Mouse (Mus musculus) neural tube, embryonic 11.5 days (tissue): ENCODE measurements around the gene Prlr. TPM values are rescaled to one million over a fixed set of nuclear protein-coding genes. Genes with fewer than 3 reads are reported as not detected.

Experiments used
- ATAC-seq: fragments of 200-750 bp; cut with Nextera tagmentation; 2 replicates; pipeline ENCODE4 v1.8.0; 2017; ENCODE audit warnings: moderate number of reproducible peaks, mild to moderate bottlenecking, moderate TSS enrichment, moderate library complexity; ENCODE audit not compliant: insufficient read depth, low FRiP score, low TSS enrichment
- DNase-seq: peaks from one replicate; pipeline ENCODE4 v3.0.0-alpha.2; 2015; ENCODE audit warnings: low spot score
- H3K27ac ChIP-seq: fragments of 300-500 bp; sonication (generic); 2 replicates; pipeline ENCODE4 v1.5.1; 2014; ENCODE audit warnings: low read depth, mild to moderate bottlenecking, low read length
- H3K27me3 ChIP-seq: fragments of 300-500 bp; sonication (generic); 2 replicates; pipeline ENCODE4 v1.6.1; 2014; ENCODE audit warnings: mild to moderate bottlenecking, low read length, mixed read lengths; ENCODE audit not compliant: control insufficient read depth, insufficient read depth
- H3K36me3 ChIP-seq: fragments of 300-500 bp; sonication (generic); 2 replicates; pipeline ENCODE4 v1.6.1; 2014; ENCODE audit warnings: mild to moderate bottlenecking, low read length, moderate library complexity, mixed read lengths; ENCODE audit not compliant: control insufficient read depth, insufficient read depth
- H3K4me1 ChIP-seq: fragments of 300-500 bp; sonication (generic); 2 replicates; pipeline ENCODE4 v1.6.1; 2014; ENCODE audit warnings: low read length, mixed read lengths; ENCODE audit not compliant: control insufficient read depth, insufficient read depth
- H3K4me2 ChIP-seq: fragments of 300-500 bp; sonication (generic); 2 replicates; pipeline ENCODE4 v1.6.1; 2014; ENCODE audit warnings: low read depth, mild to moderate bottlenecking, moderate library complexity
- H3K4me3 ChIP-seq: fragments of 300-500 bp; sonication (generic); 2 replicates; pipeline ENCODE4 v1.5.1; 2014; ENCODE audit warnings: low read depth, low read length
- H3K9ac ChIP-seq: fragments of 300-500 bp; sonication (generic); 2 replicates; pipeline ENCODE4 v1.6.1; 2014; ENCODE audit warnings: mild to moderate bottlenecking, low read length
- H3K9me3 ChIP-seq: fragments of 300-500 bp; sonication (generic); 2 replicates; pipeline ENCODE4 v1.6.1; 2016; ENCODE audit warnings: low read length; ENCODE audit not compliant: control insufficient read depth
- WGBS: fragments of 180-500 bp; shearing (Covaris S2); extraction: QIAGEN DNeasy Blood & Tissue Kit; methylation state at CpG from one replicate; pipeline ENCODE4 v1.1.7; 2014; 5-methylcytosine and 5-hydroxymethylcytosine counted together
- polyA plus RNA-seq: library from polyadenylated mRNA; unstranded; fragments of >200 nt; fragmentation: Nextera tagmentation; extraction: Ambion mirVana; gene quantifications from 2 replicates; pipeline ENCODE4 v1.2.1, GENCODE M21; 2014

Prlr gene
- polyA plus RNA-seq, 1 experiment from 2014 or later, result 0.25 TPM

DNA sequence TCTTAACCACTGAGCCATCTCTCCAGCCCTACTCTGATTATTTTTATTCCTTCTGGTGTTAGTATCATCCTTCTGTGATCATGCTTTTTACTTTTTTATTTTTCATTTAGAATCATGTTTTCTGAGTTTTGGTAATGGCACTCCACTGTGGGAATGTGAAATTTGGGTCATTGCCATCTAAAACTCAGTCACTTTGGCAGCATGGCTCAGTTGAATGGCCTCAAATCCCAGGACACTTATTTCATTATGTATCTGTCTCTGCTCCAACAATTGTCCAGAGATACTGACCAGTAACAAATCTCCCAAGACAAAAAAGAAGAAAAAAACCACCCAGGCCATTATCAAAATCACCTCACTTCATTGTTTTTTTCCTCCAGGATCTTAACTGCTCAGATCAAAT is 65.2 kb downstream of the Prlr start:
- no peak overlapping the region for H3K27ac ChIP-seq
- no peak overlapping the region for H3K4me2 ChIP-seq
- ATAC-seq, result no peak
- H3K27me3 ChIP-seq, result no peaks in the 10 kb centered on the region
- H3K36me3 ChIP-seq, result no peaks in the 10 kb centered on the region
- no peaks in the 10 kb centered on the region for H3K9me3 ChIP-seq
- H3K4me3 ChIP-seq, result no peak overlapping the region
- H3K9ac ChIP-seq, result no peak overlapping the region
- no peak for DNase-seq
- no peaks in the 10 kb centered on the region for H3K4me1 ChIP-seq

DNA sequence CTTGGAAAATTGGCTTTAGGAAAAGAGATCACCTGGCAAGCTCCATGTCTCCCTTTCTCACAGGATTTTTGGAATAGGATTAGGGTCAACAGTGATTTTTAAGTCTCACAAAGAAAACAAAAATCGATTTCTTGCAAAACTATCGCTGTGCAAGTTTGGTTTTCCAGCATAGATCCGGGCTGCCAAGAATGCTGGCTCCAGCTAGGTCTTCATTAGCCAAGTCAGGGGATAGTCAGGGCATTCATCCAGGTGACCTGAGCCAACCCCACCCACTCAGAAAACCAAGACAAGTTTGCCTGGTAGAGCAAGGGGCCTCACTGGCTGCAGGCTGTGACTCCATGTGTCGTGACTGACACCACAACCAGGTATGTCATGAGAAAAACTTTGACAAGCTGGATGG is 72.2 kb downstream of the Prlr start:
- WGBS, result 90% methylated on average over 4 of the region's 4 CpGs
- H3K4me1 ChIP-seq, result no peaks in the 10 kb centered on the region
- H3K9me3 ChIP-seq, result no peaks in the 10 kb centered on the region
- no peak for ATAC-seq
- no peak overlapping the region for H3K4me3 ChIP-seq
- H3K27me3 ChIP-seq, result no peaks in the 10 kb centered on the region
- no peak overlapping the region for H3K4me2 ChIP-seq
- no peak for DNase-seq
- no peak overlapping the region for H3K27ac ChIP-seq
- no peaks in the 10 kb centered on the region for H3K36me3 ChIP-seq
- H3K9ac ChIP-seq, result no peak overlapping the region

DNA sequence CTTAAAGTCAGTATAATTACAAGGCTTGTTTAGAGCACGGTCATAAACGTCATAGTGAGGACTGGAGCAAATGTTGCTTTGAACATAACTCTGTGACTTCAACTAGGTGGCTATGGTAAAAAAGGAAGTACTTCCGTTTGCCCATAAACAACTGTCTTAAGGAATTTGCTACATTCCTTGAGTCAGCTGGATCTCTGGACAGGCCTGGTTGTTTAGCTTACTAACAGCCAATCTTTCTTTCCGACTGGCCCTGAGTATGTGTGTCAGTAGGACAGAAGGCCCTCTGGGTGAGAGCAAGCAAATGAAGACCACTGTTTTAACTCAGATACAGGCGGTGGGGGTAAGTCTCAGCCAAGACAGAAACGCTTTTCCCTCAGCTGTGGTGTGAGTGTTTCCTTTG is 73.7 kb downstream of the Prlr start:
- no peak for ATAC-seq
- H3K36me3 ChIP-seq, result no peaks in the 10 kb centered on the region
- H3K4me1 ChIP-seq, result no peaks in the 10 kb centered on the region
- no peaks in the 10 kb centered on the region for H3K9me3 ChIP-seq
- H3K27ac ChIP-seq, result no peak overlapping the region
- no peak overlapping the region for H3K9ac ChIP-seq
- DNase-seq, result no peak
- H3K27me3 ChIP-seq, result no peaks in the 10 kb centered on the region
- no peak overlapping the region for H3K4me3 ChIP-seq
- H3K4me2 ChIP-seq, result no peak overlapping the region
- WGBS, result 78% methylated on average over 6 of the region's 6 CpGs

DNA sequence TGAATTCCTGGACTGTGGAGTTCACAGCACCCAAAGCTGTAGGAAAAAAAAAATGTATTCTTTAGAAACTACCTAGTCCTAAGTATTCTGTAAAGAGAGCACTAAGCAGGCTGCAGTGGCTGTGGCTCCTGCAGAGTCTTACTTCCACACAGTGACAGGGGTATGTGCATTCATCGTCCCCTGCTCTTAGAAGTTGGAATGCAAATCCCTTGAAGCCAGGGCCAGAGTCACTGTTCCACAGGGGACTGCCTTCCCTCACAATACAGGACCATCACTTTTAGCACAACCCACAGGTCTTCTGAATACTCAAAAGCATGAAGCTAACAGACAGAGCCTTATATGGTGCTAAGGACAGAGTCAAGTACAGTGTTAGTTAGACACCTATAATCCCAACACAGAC is 75.5 kb downstream of the Prlr start:
- Histone ChIP-seq H3K27me3 (no peaks in the 10 kb centered on the region), H3K36me3 (no peaks in the 10 kb centered on the region), H3K4me3 (no peak overlapping the region), H3K9ac (no peak overlapping the region), H3K27ac (no peak overlapping the region), H3K4me1 (no peaks in the 10 kb centered on the region), H3K9me3 (no peaks in the 10 kb centered on the region), H3K4me2 (no peak overlapping the region)
- ATAC-seq (no peak), DNase-seq (no peak)
- 70% methylated on average over 1 of the region's 1 CpGs for WGBS

DNA sequence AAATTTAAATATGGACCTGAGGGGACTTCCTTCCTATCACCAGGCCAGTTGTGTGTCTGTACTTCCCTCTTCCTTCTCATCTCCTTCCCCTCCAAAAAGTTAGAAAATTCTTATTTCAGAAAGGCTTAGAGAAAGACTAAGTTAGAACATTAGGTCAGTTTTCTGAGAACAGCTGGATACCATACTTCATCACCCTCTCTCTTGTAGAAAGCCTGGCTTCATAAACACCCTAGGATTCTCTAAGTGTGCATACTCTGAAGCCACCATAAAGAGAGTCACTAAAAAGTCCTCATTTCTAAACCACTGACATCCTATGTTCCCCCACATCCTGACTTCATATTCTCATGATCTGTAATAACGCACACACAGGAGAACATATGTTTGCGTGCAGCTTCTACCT is 85.2 kb downstream of the Prlr start:
- no peak overlapping the region for H3K27ac ChIP-seq
- no peaks in the 10 kb centered on the region for H3K9me3 ChIP-seq
- WGBS, result 100% methylated on average over 2 of the region's 2 CpGs

DNA sequence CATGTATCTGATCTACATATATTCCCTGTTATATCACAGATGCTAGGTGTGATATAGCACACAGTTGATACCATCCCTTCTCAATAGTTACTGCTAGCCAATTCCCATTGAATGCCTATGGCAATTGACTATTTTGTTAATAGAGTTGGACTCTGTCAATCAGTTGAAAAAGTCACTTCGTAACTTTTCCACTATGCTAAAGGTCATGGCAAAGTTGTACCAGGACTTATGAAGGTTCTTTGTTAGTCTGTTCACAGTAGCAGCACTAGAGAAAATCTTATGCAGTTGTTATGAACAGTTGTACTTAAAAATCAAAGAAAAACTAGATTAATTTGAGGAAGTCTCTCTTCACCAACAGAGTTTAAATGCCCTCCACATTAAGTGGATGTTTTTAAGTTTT is 85.6 kb downstream of the Prlr start:
- Histone ChIP-seq H3K27me3 (no peaks in the 10 kb centered on the region), H3K9ac (no peak overlapping the region), H3K36me3 (no peaks in the 10 kb centered on the region), H3K4me3 (no peak overlapping the region), H3K27ac (no peak overlapping the region), H3K9me3 (no peaks in the 10 kb centered on the region), H3K4me2 (no peak overlapping the region), H3K4me1 (no peaks in the 10 kb centered on the region)
- DNase-seq (no peak), ATAC-seq (no peak)
- WGBS, result 96% methylated on average over 1 of the region's 1 CpGs

More for the DNA sequence above, 85.2 kb downstream of the Prlr start:
- Histone ChIP-seq H3K36me3 (no peaks in the 10 kb centered on the region), H3K4me1 (no peaks in the 10 kb centered on the region), H3K27me3 (no peaks in the 10 kb centered on the region), H3K4me2 (no peak overlapping the region), H3K4me3 (no peak overlapping the region), H3K9ac (no peak overlapping the region)
- DNase-seq (no peak), ATAC-seq (no peak)

DNA sequence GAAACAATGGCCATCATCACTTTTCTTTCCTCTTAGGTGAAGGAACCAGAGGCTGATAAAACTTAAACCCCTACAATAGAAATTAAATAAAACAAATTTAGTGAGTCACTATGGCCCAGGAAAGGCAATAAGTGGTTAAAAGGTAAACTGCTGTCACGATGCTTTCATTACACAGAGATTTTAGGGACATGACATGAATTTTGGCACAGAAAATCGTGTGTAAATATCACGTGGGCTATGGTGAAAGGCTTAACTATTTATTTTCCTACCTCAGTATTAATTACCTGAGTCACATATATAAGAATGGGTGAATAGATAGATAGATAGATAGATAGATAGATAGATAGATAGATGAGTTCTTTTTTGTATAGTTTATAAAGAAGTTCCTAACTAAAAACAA is 86.4 kb downstream of the Prlr start:
- Histone ChIP-seq H3K4me1 (no peaks in the 10 kb centered on the region), H3K36me3 (no peaks in the 10 kb centered on the region), H3K27me3 (no peaks in the 10 kb centered on the region), H3K9me3 (no peaks in the 10 kb centered on the region), H3K9ac (no peak overlapping the region), H3K27ac (no peak overlapping the region), H3K4me3 (no peak overlapping the region), H3K4me2 (no peak overlapping the region)
- no peak for DNase-seq
- 88% methylated on average over 3 of the region's 3 CpGs for WGBS
- ATAC-seq, result no peak

DNA sequence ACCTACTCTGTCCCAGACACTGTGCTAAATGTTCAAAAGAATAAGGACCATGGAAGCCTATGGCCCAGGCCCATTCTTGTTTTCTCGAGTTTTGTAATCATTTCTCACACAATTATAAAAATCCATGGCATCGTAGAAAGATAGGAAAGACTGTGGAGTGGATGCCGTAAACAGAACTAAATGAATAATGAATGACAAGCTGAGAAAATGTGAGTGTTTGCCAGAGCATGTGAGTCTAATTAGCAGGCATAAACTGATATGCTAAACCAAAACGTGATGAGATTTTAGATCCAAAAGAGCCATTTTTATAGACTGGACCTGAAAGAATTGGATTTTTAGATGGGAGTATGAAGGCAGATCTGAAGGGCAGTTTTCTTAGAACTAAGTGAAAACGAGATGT is 87.8 kb downstream of the Prlr start:
- no peak overlapping the region for H3K27ac ChIP-seq
- H3K27me3 ChIP-seq, result no peaks in the 10 kb centered on the region
- no peak overlapping the region for H3K4me3 ChIP-seq
- no peaks in the 10 kb centered on the region for H3K4me1 ChIP-seq
- DNase-seq (no peak), ATAC-seq (no peak)
- no peak overlapping the region for H3K9ac ChIP-seq
- WGBS, result 88% methylated on average over 5 of the region's 5 CpGs
- no peaks in the 10 kb centered on the region for H3K9me3 ChIP-seq
- H3K4me2 ChIP-seq, result no peak overlapping the region
- H3K36me3 ChIP-seq, result no peaks in the 10 kb centered on the region

DNA sequence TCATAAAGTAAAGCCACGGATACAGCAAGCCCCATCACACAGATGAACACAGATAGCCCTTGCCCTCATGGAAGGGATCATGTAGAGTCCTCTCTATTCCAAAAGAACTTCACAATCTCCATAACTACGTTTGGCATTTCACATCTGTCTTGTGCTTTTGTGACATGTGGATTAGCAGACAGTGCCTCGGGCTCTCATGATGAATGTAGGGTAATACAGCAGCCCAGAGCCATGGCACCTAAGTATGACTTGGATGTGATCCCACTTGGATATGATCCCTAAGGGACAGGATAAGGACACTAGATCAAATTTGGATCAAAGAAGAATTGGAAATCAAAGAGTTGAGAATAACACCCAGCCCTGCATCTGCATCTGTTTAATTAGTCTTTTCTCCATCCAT is 90.2 kb downstream of the Prlr start:
- no peak overlapping the region for H3K27ac ChIP-seq
- H3K36me3 ChIP-seq, result no peaks in the 10 kb centered on the region
- no peaks in the 10 kb centered on the region for H3K27me3 ChIP-seq
- H3K9me3 ChIP-seq, result no peaks in the 10 kb centered on the region
- no peak overlapping the region for H3K4me2 ChIP-seq
- DNase-seq (no peak), ATAC-seq (no peak)
- H3K4me3 ChIP-seq, result no peak overlapping the region
- H3K4me1 ChIP-seq, result no peaks in the 10 kb centered on the region
- no peak overlapping the region for H3K9ac ChIP-seq
- WGBS, result 65% methylated on average over 3 of the region's 3 CpGs
